Mouse (Mus musculus) natural killer cell, adult 2 months (primary cell): ENCODE measurements at regions not wholly inside any gene's neighbourhood (a gene's known extent, or its start where the extent isn't known, plus 50 kb on each side); places are given as distances from the start of the nearest gene placed in this dataset.
A peak's percentile ranks its signal among the peaks of the same experiment; 100 is the strongest.

ENCODE experiments used
- DNase-seq, 2 experiments: peaks; one replicate each; pipeline ENCODE4 v3.0.0; 2022; ENCODE audit warnings: low spot score in 2 of 2

DNA sequence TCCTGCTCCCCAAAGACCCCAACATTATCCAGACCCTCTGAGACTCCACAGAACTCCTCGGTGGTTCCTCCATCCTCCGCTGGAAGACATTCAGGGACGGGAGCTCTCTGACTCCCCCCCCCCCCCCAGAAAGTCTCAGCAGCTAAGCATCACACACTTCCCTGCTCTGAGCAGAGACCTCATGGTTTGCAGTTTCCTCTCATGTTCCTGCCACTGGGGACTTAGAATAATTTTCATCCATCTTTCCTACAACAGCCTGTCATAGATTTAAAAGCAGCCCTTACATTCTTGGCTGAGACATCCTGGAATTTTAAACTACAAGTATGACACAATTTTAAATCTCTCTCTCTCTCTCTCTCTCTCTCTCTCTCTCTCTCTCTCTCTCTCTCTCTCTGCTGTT is 69.2 kb downstream of the Gpr65 start:
- DNase-seq = no peak

DNA sequence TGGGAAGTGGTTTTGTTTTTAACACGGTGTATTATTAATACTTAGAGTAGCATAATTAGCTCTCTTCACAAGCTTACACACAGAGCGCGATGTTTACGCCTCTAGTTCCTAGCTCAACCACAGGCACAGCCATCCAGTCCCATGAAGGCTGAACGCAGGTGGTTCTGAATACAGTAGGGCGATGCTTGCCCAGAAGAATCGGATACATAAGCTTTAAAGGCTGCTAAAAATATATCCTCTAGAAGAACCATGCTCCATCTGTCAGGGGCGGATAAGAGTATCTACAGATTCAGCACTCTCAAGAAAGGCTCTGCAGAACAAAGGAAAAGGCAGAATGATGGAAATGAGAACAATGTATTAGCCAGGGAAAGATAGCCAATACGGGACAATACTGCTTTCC is 71.1 kb downstream of the Gpr65 start:
- DNase-seq = no peak

- peak; percentile 22 to 28 for DNase-seq
Measured at GRCm38 (mm10) chr12:98342158-98342557, 73.7 kb downstream of the Gpr65 start.

GRCm38 (mm10) chr12:98343653-98344052 is 75.2 kb downstream of the Gpr65 start:
- no peak for DNase-seq

GRCm38 (mm10) chr12:98347056-98347455 is 78.6 kb downstream of the Gpr65 start:
- DNase-seq = no peak

GRCm38 (mm10) chr12:98347550-98348318 is 79.3 kb downstream of the Gpr65 start:
- DNase-seq = peak; percentile 41 to 53

GRCm38 (mm10) chr12:98349864-98350643 is 81.6 kb downstream of the Gpr65 start:
- DNase-seq = no peak

DNA sequence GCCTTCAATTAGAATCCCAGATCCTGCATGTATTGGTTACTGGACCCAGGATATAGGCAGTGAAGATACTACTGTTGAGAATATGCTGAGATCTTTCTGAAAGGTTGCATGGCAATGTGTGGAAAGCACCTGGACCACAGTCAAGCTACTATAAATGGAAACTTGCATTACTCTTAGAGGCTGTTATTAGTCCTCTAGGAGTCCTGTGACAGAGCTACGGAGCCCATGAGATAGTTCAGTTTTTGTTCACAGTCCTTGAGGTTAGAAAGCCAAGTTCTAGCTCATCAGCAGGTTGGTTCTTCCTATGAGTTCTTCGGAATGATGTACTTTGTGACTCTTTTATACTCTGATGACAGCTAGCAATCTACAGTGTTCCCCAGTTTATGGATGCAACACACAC is 84.0 kb downstream of the Gpr65 start:
- DNase-seq = no peak

DNA sequence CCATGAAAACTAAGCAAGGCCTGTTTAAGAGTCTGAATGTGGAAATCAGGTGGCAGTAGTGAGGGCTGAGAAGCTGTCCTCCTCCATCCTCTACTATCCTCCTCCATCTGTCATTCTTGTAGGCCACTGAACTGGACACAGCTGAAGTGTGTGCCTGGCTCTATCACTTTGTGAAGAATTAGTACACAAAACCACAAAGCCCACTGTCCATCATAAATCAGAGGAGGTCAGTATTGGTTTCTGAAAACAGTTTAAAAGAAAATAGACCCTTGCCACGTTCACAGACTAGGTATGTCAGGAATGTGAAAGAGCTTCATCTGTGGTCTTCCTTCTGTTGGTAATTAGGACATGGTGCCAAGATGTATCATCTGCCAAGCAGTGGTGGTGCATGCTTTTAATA is 86.1 kb downstream of the Gpr65 start:
- no peak for DNase-seq

- DNase-seq = no peak
Measured at GRCm38 (mm10) chr12:98367583-98367982, 99.1 kb downstream of the Gpr65 start.

DNA sequence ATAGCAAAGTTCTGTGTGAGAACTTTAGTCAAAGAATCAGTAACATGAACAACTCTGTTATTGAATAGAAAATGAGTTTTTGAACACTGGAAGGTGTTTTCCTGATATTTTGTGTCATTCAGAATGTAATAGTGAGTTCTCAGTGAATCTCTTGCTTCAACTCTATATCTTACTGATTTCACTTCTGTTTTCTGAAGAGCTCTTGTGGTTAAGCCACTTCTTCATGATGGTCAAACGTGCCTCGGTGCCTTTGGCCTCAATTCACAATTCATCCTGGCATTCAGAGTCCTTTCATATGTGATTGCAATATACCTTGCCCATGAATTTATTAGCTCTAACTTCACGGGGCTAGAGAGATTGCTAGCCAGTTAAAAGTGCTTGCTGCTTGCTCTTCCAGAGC is 102.3 kb downstream of the Gpr65 start:
- no peak for DNase-seq

DNA sequence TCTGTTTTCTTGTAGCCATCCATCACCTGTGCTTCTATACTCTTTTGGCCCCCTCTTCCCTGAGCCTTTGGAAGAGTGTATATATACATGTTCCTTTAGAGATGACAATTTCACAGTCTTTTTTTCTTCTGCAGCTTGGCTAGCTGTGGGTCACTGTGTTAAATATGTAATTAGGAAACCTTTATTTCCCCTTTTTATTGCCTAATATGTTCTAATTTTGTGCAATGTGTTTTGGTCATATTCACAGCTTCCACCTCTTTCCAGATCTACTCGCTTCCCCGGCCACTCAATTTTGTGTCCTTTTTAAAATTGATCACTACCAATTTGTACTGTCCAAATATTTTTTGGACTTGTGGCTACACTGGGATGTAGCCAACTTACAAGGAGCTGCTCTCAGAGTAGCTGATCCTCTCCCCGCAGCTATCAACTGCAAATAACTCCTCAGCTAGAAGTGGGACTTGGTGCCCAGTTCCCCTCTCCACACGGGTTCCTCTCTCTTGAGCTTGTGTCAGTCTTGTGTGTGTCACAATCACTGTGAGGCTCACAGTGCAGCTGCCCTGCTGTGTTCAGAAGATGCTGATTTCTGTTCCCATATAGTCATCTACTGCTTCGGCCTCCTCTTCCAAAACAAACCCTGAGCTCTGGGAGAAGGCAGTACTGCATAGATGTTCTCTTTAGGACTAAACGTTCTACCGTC is 106.9 kb downstream of the Gpr65 start:
- DNase-seq = no peak
